Mouse (Mus musculus) embryonic facial prominence, embryonic 12.5 days (tissue): ENCODE results near the gene Mme. TPM values are rescaled to one million over a fixed set of nuclear protein-coding genes. Genes with fewer than 3 reads are reported as not detected.
A peak's percentile ranks its signal among the peaks of the same experiment; 100 is the strongest.

Source experiments
- ATAC-seq: fragments of 200-750 bp; cut with Nextera tagmentation; 2 replicates; pipeline ENCODE4 v1.8.0; 2017; ENCODE audit not compliant: insufficient number of reproducible peaks, insufficient read depth, low FRiP score, low TSS enrichment
- H3K27ac ChIP-seq: fragments of 300-500 bp; sonication (generic); 2 replicates; pipeline ENCODE4 v1.5.1; 2016; ENCODE audit warnings: mild to moderate bottlenecking
- H3K27me3 ChIP-seq: fragments of 300-500 bp; sonication (generic); 2 replicates; pipeline ENCODE4 v1.6.1; 2016; ENCODE audit warnings: mild to moderate bottlenecking, moderate library complexity
- H3K36me3 ChIP-seq: fragments of 300-500 bp; sonication (generic); 2 replicates; pipeline ENCODE4 v1.6.1; 2016; ENCODE audit warnings: mild to moderate bottlenecking
- H3K4me1 ChIP-seq: fragments of 300-500 bp; sonication (generic); 2 replicates; pipeline ENCODE4 v1.6.1; 2016
- H3K4me2 ChIP-seq: fragments of 300-500 bp; sonication (generic); replicated peaks from 2 replicates; pipeline ENCODE4 v1.6.1; 2016; ENCODE audit warnings: mild to moderate bottlenecking, moderate library complexity
- H3K4me3 ChIP-seq: fragments of 300-500 bp; sonication (generic); 2 replicates; pipeline ENCODE4 v1.5.1; 2016; ENCODE audit warnings: mild to moderate bottlenecking
- H3K9ac ChIP-seq: fragments of 300-500 bp; sonication (generic); 2 replicates; pipeline ENCODE4 v1.6.1; 2016; ENCODE audit warnings: mild to moderate bottlenecking, moderate library complexity
- H3K9me3 ChIP-seq: fragments of 300-500 bp; sonication (generic); 2 replicates; pipeline ENCODE4 v1.6.1; 2016; ENCODE audit warnings: mild to moderate bottlenecking, moderate library complexity
- WGBS: fragments of 180-500 bp; shearing (Covaris S2); methylation state at CpG from one replicate; pipeline ENCODE4 v1.1.7; 2016; 5-methylcytosine and 5-hydroxymethylcytosine counted together
- polyA plus RNA-seq: library from polyadenylated mRNA; unstranded; fragments of >200 nt; fragmentation: Nextera tagmentation; extraction: Ambion mirVana; gene quantifications from 2 replicates; pipeline ENCODE4 v1.2.1, GENCODE M21; 2016

Gene Mme
- polyA plus RNA-seq = 48.1 and 52.2 TPM in 2 replicates

- Histone ChIP-seq H3K36me3 (no peaks in the 10 kb centered on the region), H3K4me2 (no peak within 1 kb of the TSS), H3K9me3 (no peaks in the 10 kb centered on the region), H3K4me3 (no peak within 1 kb of the TSS), H3K27me3 (no peaks in the 10 kb centered on the region), H3K9ac (no peak within 1 kb of the TSS), H3K27ac (no peak within 1 kb of the TSS), H3K4me1 (0 out of 2 replicates have a peak, but pooled peaks cover 2% of the 10 kb centered on the region)
- no peak for ATAC-seq
- 79% methylated on average over 7 of the region's 7 CpGs for WGBS
Observed at GRCm38 (mm10) chr3:63241099-63241587, at the start of gene Mme. TSS of gene Mme (plus strand) at chr3:63241537.

DNA sequence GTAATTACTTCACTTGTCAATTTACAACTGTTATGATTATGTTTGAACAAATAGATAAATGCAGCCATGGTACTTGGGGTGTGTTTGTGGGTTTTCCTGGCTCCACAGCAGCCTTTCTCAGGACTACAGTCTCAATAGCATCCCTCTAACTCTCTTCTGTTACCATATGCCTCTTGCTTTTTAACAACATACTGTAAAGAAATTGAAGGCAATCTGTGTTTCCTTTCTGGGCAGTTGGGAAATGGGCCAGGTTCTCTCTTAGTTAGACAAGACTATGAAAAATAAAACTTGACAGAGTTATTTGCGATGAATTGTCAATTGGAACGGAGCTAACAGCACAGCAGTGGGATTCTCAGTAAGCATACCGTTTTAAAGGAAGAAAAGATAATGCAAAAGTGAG is 44.8 kb upstream of the Mme start:
- Histone ChIP-seq H3K4me1 (no peaks in the 10 kb centered on the region), H3K27me3 (no peaks in the 10 kb centered on the region), H3K36me3 (no peaks in the 10 kb centered on the region), H3K9ac (no peak overlapping the region), H3K4me2 (no peak overlapping the region), H3K4me3 (no peak overlapping the region), H3K9me3 (no peaks in the 10 kb centered on the region), H3K27ac (no peak overlapping the region)
- WGBS = 83% methylated on average over 3 of the region's 3 CpGs
- ATAC-seq = no peak

DNA sequence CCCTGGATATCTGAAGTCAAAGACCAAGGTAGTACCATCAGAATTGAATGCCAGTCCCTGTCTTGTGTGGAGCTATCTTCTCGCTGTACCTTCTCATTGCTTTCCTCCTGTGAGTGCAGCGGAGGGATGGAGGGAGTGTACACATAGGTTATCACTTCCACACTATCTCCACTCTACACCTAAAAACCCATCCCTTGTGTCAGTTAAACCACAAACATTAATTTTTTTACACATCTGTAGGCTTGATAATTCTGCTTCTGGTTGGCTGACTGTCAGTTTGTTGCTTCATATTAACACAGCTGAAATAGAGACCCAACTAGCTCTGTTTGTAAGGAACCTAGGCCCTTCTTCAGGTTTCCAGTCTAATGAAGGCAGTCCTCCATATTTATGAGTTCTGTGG is 43.3 kb upstream of the Mme start:
- no peaks in the 10 kb centered on the region for H3K36me3 ChIP-seq
- ATAC-seq = no peak
- no peak overlapping the region for H3K9ac ChIP-seq
- no peak overlapping the region for H3K4me2 ChIP-seq
- H3K27me3 ChIP-seq = no peaks in the 10 kb centered on the region
- 96% methylated on average over 2 of the region's 2 CpGs for WGBS
- H3K4me3 ChIP-seq = no peak overlapping the region
- no peak overlapping the region for H3K27ac ChIP-seq
- H3K4me1 ChIP-seq = no peaks in the 10 kb centered on the region
- H3K9me3 ChIP-seq = no peaks in the 10 kb centered on the region

GRCm38 (mm10) chr3:63221867-63222591 is 19.3 kb upstream of the Mme start:
- H3K9ac ChIP-seq = no peak overlapping the region
- no peak overlapping the region for H3K4me3 ChIP-seq
- 83% methylated on average over 4 of the region's 4 CpGs for WGBS

DNA sequence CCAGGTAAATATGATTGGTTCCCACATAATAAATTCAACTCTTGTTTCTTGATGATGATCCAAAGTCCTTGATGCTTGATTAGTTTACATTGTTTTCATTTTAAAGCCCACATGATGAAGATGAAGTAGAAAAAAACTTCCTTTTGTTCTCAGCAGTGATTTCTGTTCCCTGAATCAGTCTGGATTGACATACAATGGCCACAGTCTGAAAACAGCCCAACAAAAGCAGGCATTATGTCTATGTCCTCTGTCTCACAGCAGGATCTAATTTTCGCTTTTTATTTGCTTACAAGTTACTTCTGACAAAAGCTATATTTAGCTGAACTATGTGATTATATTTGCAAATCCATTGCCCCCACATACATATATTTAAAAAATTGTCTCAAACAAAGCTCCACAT is 17.7 kb upstream of the Mme start:
- H3K9ac ChIP-seq = no peak overlapping the region
- ATAC-seq = no peak

More at GRCm38 (mm10) chr3:63221867-63222591, 19.3 kb upstream of the Mme start:
- Histone ChIP-seq H3K4me2 (no peak overlapping the region), H3K27me3 (no peaks in the 10 kb centered on the region), H3K4me1 (no peaks in the 10 kb centered on the region), H3K9me3 (no peaks in the 10 kb centered on the region), H3K27ac (no peak overlapping the region), H3K36me3 (no peaks in the 10 kb centered on the region)
- no peak for ATAC-seq

DNA sequence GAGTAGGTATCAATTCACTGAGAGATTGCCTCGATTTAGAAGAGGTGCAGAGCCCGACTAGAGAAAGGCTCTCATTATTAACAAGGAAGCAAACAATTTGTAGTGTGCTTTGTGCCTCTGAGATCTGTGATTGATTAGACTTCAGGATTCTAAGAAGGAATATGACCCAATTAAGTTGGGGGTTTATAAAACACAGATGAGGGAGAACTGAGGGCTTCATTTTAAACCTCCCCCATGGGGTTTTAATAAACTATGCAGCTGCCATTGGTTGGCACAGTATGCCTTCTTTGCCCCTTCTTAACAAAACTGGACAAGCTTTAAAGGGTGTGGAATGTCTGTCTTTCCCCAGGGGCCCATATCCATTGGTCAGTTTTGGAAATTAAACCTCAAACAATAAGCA is 5.4 kb upstream of the Mme start:
- 17% methylated on average over 2 of the region's 2 CpGs for WGBS
- no peak for ATAC-seq

More for the DNA sequence above, 17.7 kb upstream of the Mme start:
- no peaks in the 10 kb centered on the region for H3K4me1 ChIP-seq
- no peak overlapping the region for H3K4me3 ChIP-seq
- WGBS = 61% methylated on average over 1 of the region's 1 CpGs
- no peak overlapping the region for H3K4me2 ChIP-seq
- H3K36me3 ChIP-seq = no peaks in the 10 kb centered on the region
- no peaks in the 10 kb centered on the region for H3K27me3 ChIP-seq
- H3K9me3 ChIP-seq = no peaks in the 10 kb centered on the region
- H3K27ac ChIP-seq = no peak overlapping the region

GRCm38 (mm10) chr3:63243721-63244120 is 2.4 kb downstream of the Mme start:
- H3K9me3 ChIP-seq = no peaks in the 10 kb centered on the region
- H3K4me3 ChIP-seq = no peak overlapping the region
- no peak overlapping the region for H3K27ac ChIP-seq
- no peaks in the 10 kb centered on the region for H3K36me3 ChIP-seq
- H3K4me2 ChIP-seq = no peak overlapping the region
- no peaks in the 10 kb centered on the region for H3K27me3 ChIP-seq
- no peak for ATAC-seq
- no peak overlapping the region for H3K9ac ChIP-seq
- H3K4me1 ChIP-seq = no peaks in the 10 kb centered on the region

More for the DNA sequence above, 5.4 kb upstream of the Mme start:
- Histone ChIP-seq H3K27me3 (no peaks in the 10 kb centered on the region), H3K4me1 (0 out of 2 replicates have a peak, but pooled peaks cover 5% of the 10 kb centered on the region), H3K9me3 (no peaks in the 10 kb centered on the region), H3K36me3 (no peaks in the 10 kb centered on the region), H3K4me3 (no peak overlapping the region), H3K27ac (no peak overlapping the region), H3K4me2 (no peak overlapping the region), H3K9ac (no peak overlapping the region)

DNA sequence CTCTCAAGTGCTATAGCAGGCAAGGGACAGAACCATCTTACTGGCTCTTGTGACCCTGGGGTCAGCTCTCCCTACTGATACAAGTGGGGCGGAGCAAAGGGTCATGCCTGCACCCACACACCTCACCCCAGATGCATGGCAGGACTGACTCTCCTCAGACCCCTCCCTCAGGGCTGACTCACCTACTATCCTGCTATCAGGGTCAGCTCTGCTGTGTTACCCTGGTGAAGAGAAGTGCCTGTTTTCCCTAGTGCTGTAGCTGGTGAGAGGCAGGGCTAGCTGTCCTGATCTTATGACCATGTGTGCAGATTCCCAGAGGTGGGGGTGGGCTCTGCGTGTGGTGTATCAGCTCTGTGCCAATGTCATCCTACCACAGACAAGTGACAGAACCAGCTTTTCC is 30.8 kb downstream of the Mme start:
- whole genome bisulfite sequencing = 93% methylated on average over 2 of the region's 2 CpGs
- Histone ChIP-seq H3K9ac (no peak overlapping the region), H3K9me3 (no peaks in the 10 kb centered on the region), H3K36me3 (no peaks in the 10 kb centered on the region), H3K27me3 (no peaks in the 10 kb centered on the region), H3K4me3 (no peak overlapping the region), H3K4me2 (no peak overlapping the region), H3K27ac (no peak overlapping the region), H3K4me1 (no peaks in the 10 kb centered on the region)
- ATAC-seq = no peak

GRCm38 (mm10) chr3:63294316-63294715 is 53.0 kb downstream of the Mme start:
- 63% methylated on average over 6 of the region's 6 CpGs for WGBS
- Histone ChIP-seq H3K9me3 (no peaks in the 10 kb centered on the region), H3K36me3 (no peaks in the 10 kb centered on the region), H3K4me1 (0 out of 2 replicates have a peak, but pooled peaks cover 4% of the 10 kb centered on the region), H3K4me2 (0 out of 2 replicates have a peak overlapping the region, but pooled peaks have one; percentile 86), H3K9ac (no peak overlapping the region), H3K27ac (no peak overlapping the region), H3K27me3 (no peaks in the 10 kb centered on the region), H3K4me3 (peak overlapping the region; percentile 81; the same call in 1 of the 2 replicates)
- no peak for ATAC-seq

- no peak for ATAC-seq
- 0 out of 2 replicates have a peak, but pooled peaks cover 4% of the 10 kb centered on the region for H3K4me1 ChIP-seq
- H3K27me3 ChIP-seq = no peaks in the 10 kb centered on the region
- H3K4me3 ChIP-seq = peak overlapping the region; percentile 81
- peak overlapping the region; percentile 81 for H3K9ac ChIP-seq
- no peaks in the 10 kb centered on the region for H3K9me3 ChIP-seq
- WGBS = 35% methylated on average over 4 of the region's 4 CpGs
- H3K36me3 ChIP-seq = no peaks in the 10 kb centered on the region
- H3K4me2 ChIP-seq = peak overlapping the region; percentile 86
- H3K27ac ChIP-seq = peak overlapping the region; percentile 98
Observed at GRCm38 (mm10) chr3:63294791-63295190, 53.5 kb downstream of the Mme start.

GRCm38 (mm10) chr3:63295237-63295636 is 53.9 kb downstream of the Mme start:
- Histone ChIP-seq H3K27ac (peak overlapping the region; percentile 98), H3K4me1 (0 out of 2 replicates have a peak, but pooled peaks cover 4% of the 10 kb centered on the region), H3K9me3 (no peaks in the 10 kb centered on the region), H3K4me2 (peak overlapping the region; percentile 86), H3K4me3 (peak overlapping the region; percentile 81), H3K36me3 (no peaks in the 10 kb centered on the region), H3K27me3 (no peaks in the 10 kb centered on the region), H3K9ac (peak overlapping the region; percentile 81)
- 2% methylated on average over 21 of the region's 21 CpGs for WGBS
- peak; percentile 87 for ATAC-seq

DNA sequence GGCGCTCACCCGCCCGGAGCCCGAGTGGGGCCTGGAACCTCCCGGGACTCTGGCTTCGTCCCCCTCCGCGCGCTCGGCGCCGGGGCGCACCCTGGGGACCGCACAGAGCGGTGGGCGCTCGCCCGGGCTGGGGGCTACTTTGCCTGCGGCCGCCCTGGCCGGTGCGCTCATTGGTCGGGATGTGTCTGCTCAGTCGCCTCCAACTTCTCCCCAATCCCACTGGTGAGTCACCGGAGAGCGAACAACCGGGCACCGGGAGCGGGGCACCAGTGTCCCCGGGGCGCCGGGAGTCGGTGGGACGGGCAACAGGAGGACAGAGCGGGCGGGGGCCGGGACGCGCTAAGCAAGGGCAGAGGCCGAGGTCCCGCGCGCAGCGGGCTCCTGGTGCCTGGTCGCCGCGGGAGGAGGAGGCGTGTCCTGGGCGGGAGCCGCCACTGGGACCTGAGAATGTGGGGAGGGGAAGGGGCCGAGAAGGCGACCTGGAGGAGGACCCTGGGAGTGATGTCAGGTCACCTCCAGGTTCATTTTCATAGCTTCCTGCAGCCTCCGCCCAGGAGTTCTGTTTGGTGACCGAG is 54.4 kb downstream of the Mme start:
- peak overlapping the region; percentile 98 for H3K27ac ChIP-seq
- H3K9me3 ChIP-seq = no peaks in the 10 kb centered on the region
- H3K4me2 ChIP-seq = peak overlapping the region; percentile 86
- H3K4me3 ChIP-seq = peak overlapping the region; percentile 81
- H3K36me3 ChIP-seq = no peaks in the 10 kb centered on the region
- WGBS = 1% methylated on average over 45 of the region's 54 CpGs
- H3K4me1 ChIP-seq = 0 out of 2 replicates have a peak, but pooled peaks cover 4% of the 10 kb centered on the region
- peak overlapping the region; percentile 81 for H3K9ac ChIP-seq
- no peaks in the 10 kb centered on the region for H3K27me3 ChIP-seq
- ATAC-seq = peak; percentile 79
